Mouse (Mus musculus): Measurements from ENCODE around the gene C2cd5. TPM values are rescaled to one million over a fixed set of nuclear protein-coding genes. Genes with fewer than 3 reads are reported as not detected.

The C2cd5 gene
- polyA plus RNA-seq, 1 experiment from 2014 or later, result 32.5 TPM

GRCm38 (mm10) chr6:143130411-143130810 is 30.5 kb upstream of the C2cd5 start:
- Histone ChIP-seq H3K9ac (ENCODE audit: low read length) (no peak overlapping the region), H3K27me3 (ENCODE audit: control insufficient read depth, insufficient read depth, low read length) (no peaks in the 10 kb centered on the region), H3K9me3 (ENCODE audit: control insufficient read depth, low read length) (no peaks in the 10 kb centered on the region), H3K4me1 (ENCODE audit: control insufficient read depth, insufficient read depth, low read length) (no peaks in the 10 kb centered on the region), H3K4me2 (ENCODE audit: low read depth) (no peak overlapping the region), H3K4me3 (ENCODE audit: low read depth, low read length) (no peak overlapping the region), H3K36me3 (ENCODE audit: control insufficient read depth, insufficient read depth, low read length) (no peaks in the 10 kb centered on the region), H3K27ac (ENCODE audit: low read depth, low read length) (no peak overlapping the region)
- WGBS, result 90% methylated on average over 4 of the region's 4 CpGs
- DNase-seq (ENCODE audit: low spot score) (no peak), ATAC-seq (ENCODE audit: insufficient read depth, low FRiP score, low TSS enrichment) (no peak)

GRCm38 (mm10) chr6:143129952-143130351 is 30.0 kb upstream of the C2cd5 start:
- Histone ChIP-seq H3K27me3 (ENCODE audit: control insufficient read depth, insufficient read depth, low read length) (no peaks in the 10 kb centered on the region), H3K36me3 (ENCODE audit: control insufficient read depth, insufficient read depth, low read length) (no peaks in the 10 kb centered on the region), H3K4me1 (ENCODE audit: control insufficient read depth, insufficient read depth, low read length) (no peaks in the 10 kb centered on the region), H3K9me3 (ENCODE audit: control insufficient read depth, low read length) (no peaks in the 10 kb centered on the region), H3K4me3 (ENCODE audit: low read depth, low read length) (no peak overlapping the region), H3K27ac (ENCODE audit: low read depth, low read length) (no peak overlapping the region), H3K4me2 (ENCODE audit: low read depth) (no peak overlapping the region), H3K9ac (ENCODE audit: low read length) (no peak overlapping the region)
- WGBS, result 71% methylated on average over 3 of the region's 3 CpGs
- no peak for ATAC-seq (ENCODE audit: insufficient read depth, low FRiP score, low TSS enrichment)
- DNase-seq (ENCODE audit: low spot score), result no peak

- 91% methylated on average over 7 of the region's 7 CpGs for WGBS
- Histone ChIP-seq H3K36me3 (ENCODE audit: control insufficient read depth, insufficient read depth, low read length) (no peaks in the 10 kb centered on the region), H3K4me2 (ENCODE audit: low read depth) (no peak overlapping the region), H3K9me3 (ENCODE audit: control insufficient read depth, low read length) (no peaks in the 10 kb centered on the region), H3K4me3 (ENCODE audit: low read depth, low read length) (no peak overlapping the region), H3K9ac (ENCODE audit: low read length) (no peak overlapping the region), H3K27me3 (ENCODE audit: control insufficient read depth, insufficient read depth, low read length) (no peaks in the 10 kb centered on the region), H3K4me1 (ENCODE audit: control insufficient read depth, insufficient read depth, low read length) (no peaks in the 10 kb centered on the region), H3K27ac (ENCODE audit: low read depth, low read length) (no peak overlapping the region)
- DNase-seq (ENCODE audit: low spot score) (no peak), ATAC-seq (ENCODE audit: insufficient read depth, low FRiP score, low TSS enrichment) (no peak)
Measured at GRCm38 (mm10) chr6:143129466-143129865, 29.5 kb upstream of the C2cd5 start.

- H3K27me3 ChIP-seq (ENCODE audit: control insufficient read depth, insufficient read depth, low read length), result no peaks in the 10 kb centered on the region
- H3K9ac ChIP-seq (ENCODE audit: low read length), result no peak overlapping the region
- no peak overlapping the region for H3K4me3 ChIP-seq (ENCODE audit: low read depth, low read length)
- no peak overlapping the region for H3K4me2 ChIP-seq (ENCODE audit: low read depth)
- no peaks in the 10 kb centered on the region for H3K4me1 ChIP-seq (ENCODE audit: control insufficient read depth, insufficient read depth, low read length)
- no peak for ATAC-seq (ENCODE audit: insufficient read depth, low FRiP score, low TSS enrichment)
- H3K27ac ChIP-seq (ENCODE audit: low read depth, low read length), result no peak overlapping the region
- no peak for DNase-seq (ENCODE audit: low spot score)
- H3K9me3 ChIP-seq (ENCODE audit: control insufficient read depth, low read length), result no peaks in the 10 kb centered on the region
- no peaks in the 10 kb centered on the region for H3K36me3 ChIP-seq (ENCODE audit: control insufficient read depth, insufficient read depth, low read length)
Measured at GRCm38 (mm10) chr6:143125721-143126120, 25.8 kb upstream of the C2cd5 start.

GRCm38 (mm10) chr6:143119325-143119724 is 19.4 kb upstream of the C2cd5 start:
- no peak for DNase-seq (ENCODE audit: low spot score)
- Histone ChIP-seq H3K9ac (ENCODE audit: low read length) (no peak overlapping the region), H3K27ac (ENCODE audit: low read depth, low read length) (no peak overlapping the region), H3K4me2 (ENCODE audit: low read depth) (no peak overlapping the region), H3K4me1 (ENCODE audit: control insufficient read depth, insufficient read depth, low read length) (no peaks in the 10 kb centered on the region), H3K27me3 (ENCODE audit: control insufficient read depth, insufficient read depth, low read length) (no peaks in the 10 kb centered on the region), H3K36me3 (ENCODE audit: control insufficient read depth, insufficient read depth, low read length) (no peaks in the 10 kb centered on the region), H3K4me3 (ENCODE audit: low read depth, low read length) (no peak overlapping the region), H3K9me3 (ENCODE audit: control insufficient read depth, low read length) (no peaks in the 10 kb centered on the region)
- ATAC-seq (ENCODE audit: insufficient read depth, low FRiP score, low TSS enrichment), result no peak
- 91% methylated on average over 6 of the region's 6 CpGs for WGBS

- Histone ChIP-seq H3K9me3 (ENCODE audit: control insufficient read depth, low read length) (no peaks in the 10 kb centered on the region), H3K36me3 (ENCODE audit: control insufficient read depth, insufficient read depth, low read length) (no peaks in the 10 kb centered on the region), H3K4me3 (ENCODE audit: low read depth, low read length) (no peak overlapping the region), H3K9ac (ENCODE audit: low read length) (no peak overlapping the region), H3K27me3 (ENCODE audit: control insufficient read depth, insufficient read depth, low read length) (no peaks in the 10 kb centered on the region), H3K4me2 (ENCODE audit: low read depth) (no peak overlapping the region), H3K27ac (ENCODE audit: low read depth, low read length) (no peak overlapping the region), H3K4me1 (ENCODE audit: control insufficient read depth, insufficient read depth, low read length) (no peaks in the 10 kb centered on the region)
- 54% methylated on average over 6 of the region's 6 CpGs for WGBS
- no peak for ATAC-seq (ENCODE audit: insufficient read depth, low FRiP score, low TSS enrichment)
- no peak for DNase-seq (ENCODE audit: low spot score)
Measured at GRCm38 (mm10) chr6:143116779-143117178, 16.8 kb upstream of the C2cd5 start.

GRCm38 (mm10) chr6:143115505-143115904 is 15.6 kb upstream of the C2cd5 start:
- WGBS, result 81% methylated on average over 5 of the region's 5 CpGs
- no peak for DNase-seq (ENCODE audit: low spot score)
- no peak for ATAC-seq (ENCODE audit: insufficient read depth, low FRiP score, low TSS enrichment)

GRCm38 (mm10) chr6:143115011-143115445 is 15.1 kb upstream of the C2cd5 start:
- ATAC-seq (ENCODE audit: insufficient read depth, low FRiP score, low TSS enrichment), result no peak
- H3K4me3 ChIP-seq (ENCODE audit: low read depth, low read length), result no peak overlapping the region
- DNase-seq (ENCODE audit: low spot score), result no peak
- 68% methylated on average over 9 of the region's 9 CpGs for WGBS
- no peak overlapping the region for H3K27ac ChIP-seq (ENCODE audit: low read depth, low read length)
- H3K4me2 ChIP-seq (ENCODE audit: low read depth), result no peak overlapping the region
- no peaks in the 10 kb centered on the region for H3K4me1 ChIP-seq (ENCODE audit: control insufficient read depth, insufficient read depth, low read length)
- H3K9ac ChIP-seq (ENCODE audit: low read length), result no peak overlapping the region
- H3K27me3 ChIP-seq (ENCODE audit: control insufficient read depth, insufficient read depth, low read length), result no peaks in the 10 kb centered on the region
- no peaks in the 10 kb centered on the region for H3K9me3 ChIP-seq (ENCODE audit: control insufficient read depth, low read length)
- no peaks in the 10 kb centered on the region for H3K36me3 ChIP-seq (ENCODE audit: control insufficient read depth, insufficient read depth, low read length)

More at GRCm38 (mm10) chr6:143115505-143115904, 15.6 kb upstream of the C2cd5 start:
- Histone ChIP-seq H3K4me3 (ENCODE audit: low read depth, low read length) (no peak overlapping the region), H3K4me2 (ENCODE audit: low read depth) (no peak overlapping the region), H3K9ac (ENCODE audit: low read length) (no peak overlapping the region), H3K27me3 (ENCODE audit: control insufficient read depth, insufficient read depth, low read length) (no peaks in the 10 kb centered on the region), H3K27ac (ENCODE audit: low read depth, low read length) (no peak overlapping the region), H3K9me3 (ENCODE audit: control insufficient read depth, low read length) (no peaks in the 10 kb centered on the region), H3K36me3 (ENCODE audit: control insufficient read depth, insufficient read depth, low read length) (no peaks in the 10 kb centered on the region), H3K4me1 (ENCODE audit: control insufficient read depth, insufficient read depth, low read length) (no peaks in the 10 kb centered on the region)

- WGBS, result 13% methylated on average over 2 of the region's 2 CpGs
- no peak for ATAC-seq (ENCODE audit: insufficient read depth, low FRiP score, low TSS enrichment)
Measured at GRCm38 (mm10) chr6:143114556-143114955, 14.6 kb upstream of the C2cd5 start.

More at GRCm38 (mm10) chr6:143114556-143114955, 14.6 kb upstream of the C2cd5 start:
- Histone ChIP-seq H3K4me2 (ENCODE audit: low read depth) (no peak overlapping the region), H3K27me3 (ENCODE audit: control insufficient read depth, insufficient read depth, low read length) (no peaks in the 10 kb centered on the region), H3K4me1 (ENCODE audit: control insufficient read depth, insufficient read depth, low read length) (no peaks in the 10 kb centered on the region), H3K27ac (ENCODE audit: low read depth, low read length) (no peak overlapping the region), H3K4me3 (ENCODE audit: low read depth, low read length) (no peak overlapping the region), H3K36me3 (ENCODE audit: control insufficient read depth, insufficient read depth, low read length) (no peaks in the 10 kb centered on the region), H3K9me3 (ENCODE audit: control insufficient read depth, low read length) (no peaks in the 10 kb centered on the region), H3K9ac (ENCODE audit: low read length) (no peak overlapping the region)
- no peak for DNase-seq (ENCODE audit: low spot score)
